20 mouse cellular contexts compared by ENCODE assay signal in genomic region chr7:82483426-82483825, GRCm38 (mm10).
A peak's percentile ranks its signal among the peaks of the same experiment; 100 is the strongest.
DNase-seq lines count a peak whose midpoint lies in the region; ATAC-seq lines count a peak whose summit lies in the region.
"Had no signal": no experiment of that assay in that cellular context is flagged by ENCODE, and none has a peak within 500 bp of the region (broad histone marks: within the 10 kb centered on the region; RNA-seq: fewer than 3 reads in every experiment).

No protein-coding gene starts in this region.

- WGBS in heart, embryonic 10.5 days = 71% methylated on average over 3 of the region's 3 CpGs

- H3K4me3 ChIP-seq in heart, embryonic 10.5 days = no peak overlapping the region
- H3K4me3 ChIP-seq: embryonic facial prominence, embryonic 12.5 days; erythroblast, embryonic 14.5 days; forebrain, embryonic 12.5 days; kidney, embryonic 15.5 days; left cerebral cortex, adult 2 months; midbrain, embryonic 12.5 days had no signal

- no peak overlapping the region for H3K27ac ChIP-seq in heart, embryonic 10.5 days
- H3K27ac ChIP-seq: embryonic facial prominence, embryonic 12.5 days; forebrain, embryonic 12.5 days; kidney, embryonic 15.5 days; left cerebral cortex, adult 2 months; midbrain, embryonic 12.5 days had no signal

- no peak for ATAC-seq in erythroblast, adult 5-6 weeks (replicated peaks; ENCODE audit: low FRiP score, poor library complexity, severe bottlenecking)
- ATAC-seq: CD4-positive, CD25-positive, alpha-beta regulatory T cell, adult 4 months; liver, postnatal 0 days; lung, postnatal 0 days had no signal

- H3K9me3 ChIP-seq in heart, embryonic 10.5 days = no peaks in the 10 kb centered on the region
- H3K9me3 ChIP-seq: embryonic facial prominence, embryonic 12.5 days; forebrain, embryonic 12.5 days; kidney, embryonic 15.5 days; midbrain, embryonic 12.5 days had no signal

- peaks cover 11% of the 10 kb centered on the region for H3K4me1 ChIP-seq in heart, embryonic 10.5 days
- H3K4me1 ChIP-seq: kidney, embryonic 15.5 days had no signal

- intact Hi-C loops in left cerebral cortex, postnatal 4 days (cut with DNase I) = no loop called here

- H3K27me3 ChIP-seq in heart, embryonic 10.5 days (ENCODE audit: insufficient read depth, poor library complexity, severe bottlenecking) = no peaks in the 10 kb centered on the region
- H3K27me3 ChIP-seq: embryonic facial prominence, embryonic 12.5 days; forebrain, embryonic 12.5 days; kidney, embryonic 15.5 days; midbrain, embryonic 12.5 days had no signal

- peak; percentile 92 for DNase-seq in heart, adult 11 months
- no peak for DNase-seq in heart, embryonic 10.5 days (ENCODE audit: low spot score)
- peak; percentile 5 for DNase-seq in left cerebral cortex, postnatal 4 days
- no peak for DNase-seq in left cerebral cortex, adult 18-20 months (ENCODE audit: low spot score in 2 of 2)
- DNase-seq in gastrocnemius, postnatal 10 days = peak; percentile 39
- no peak for DNase-seq in lung, postnatal 36 days
- DNase-seq: adrenal gland, postnatal 25 days; cerebellum, adult 9-11 months; kidney, adult 11 months; kidney, postnatal 4 days; liver, postnatal 0 days had no signal

- H3K36me3 ChIP-seq in heart, embryonic 10.5 days = no peaks in the 10 kb centered on the region
- H3K36me3 ChIP-seq: embryonic facial prominence, embryonic 12.5 days; forebrain, embryonic 12.5 days; kidney, embryonic 15.5 days; midbrain, embryonic 12.5 days had no signal

Comparison
In these comparisons a context has a peak if more than half of its experiments do, and no peak if none do; other contexts are left out.
1. DNase-seq: peak in heart, adult 11 months (single experiment), left cerebral cortex, postnatal 4 days (single experiment) and gastrocnemius, postnatal 10 days (single experiment); none in heart, embryonic 10.5 days (single experiment), left cerebral cortex, adult 18-20 months (0 of 2) and lung, postnatal 36 days (single experiment).